Comparison of ENCODE assay signal across 18 mouse cellular contexts in the genomic region with DNA sequence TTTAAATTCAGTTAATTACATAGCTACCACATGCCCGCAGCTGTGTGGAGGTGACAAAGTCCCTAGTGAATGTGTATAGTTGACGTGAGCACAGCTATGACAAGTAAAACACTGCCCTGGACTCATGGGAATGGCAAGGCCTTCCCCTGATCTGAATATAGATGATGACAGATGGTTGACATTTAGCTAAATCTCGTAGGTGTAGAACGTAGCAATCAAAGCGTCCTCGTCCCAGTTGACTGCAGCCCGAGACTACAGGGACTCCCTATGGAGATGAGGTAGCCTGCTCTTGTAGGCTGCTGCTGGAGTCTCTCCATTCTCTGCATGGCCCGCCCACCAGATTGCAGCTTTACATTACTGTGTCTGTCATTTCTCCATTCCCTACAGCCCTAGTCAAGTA.
DNase-seq lines count a peak whose midpoint lies in the region; ATAC-seq and TF ChIP-seq lines count a peak whose summit lies in the region.
"Had no signal": no experiment of that assay in that cellular context is flagged by ENCODE, and none has a peak within 500 bp of the region (broad histone marks: within the 10 kb centered on the region; RNA-seq: fewer than 3 reads in every experiment).

No protein-coding gene starts in this region.

- H3K27ac ChIP-seq in stomach, embryonic 14.5 days (ENCODE audit: low read length) = peak overlapping the region; percentile 10; the same call in 1 of the 2 replicates
- no peak overlapping the region for H3K27ac ChIP-seq in stomach, postnatal 0 days (replicated peaks)
- H3K27ac ChIP-seq in midbrain, embryonic 11.5 days (ENCODE audit: low read depth, low read length) = no peak overlapping the region
- H3K27ac ChIP-seq: embryonic facial prominence, embryonic 13.5 days; forebrain, embryonic 12.5 days; limb, embryonic 10.5 days; liver, embryonic 13.5 days had no signal

- H3K4me2 ChIP-seq in stomach, embryonic 14.5 days (replicated peaks; ENCODE audit: low read depth, low read length) = no peak overlapping the region
- H3K4me2 ChIP-seq in stomach, postnatal 0 days (replicated peaks; ENCODE audit: low read depth) = no peak overlapping the region
- H3K4me2 ChIP-seq in midbrain, embryonic 11.5 days = no peak overlapping the region
- H3K4me2 ChIP-seq: embryonic facial prominence, embryonic 13.5 days; forebrain, embryonic 12.5 days; liver, embryonic 13.5 days had no signal

- no peaks in the 10 kb centered on the region; the same call in 1 of the 2 replicates for H3K4me1 ChIP-seq in stomach, embryonic 14.5 days (ENCODE audit: control insufficient read depth, insufficient read depth, low read length)
- no peaks in the 10 kb centered on the region for H3K4me1 ChIP-seq in stomach, postnatal 0 days (replicated peaks; ENCODE audit: control insufficient read depth, insufficient read depth)
- H3K4me1 ChIP-seq in midbrain, embryonic 11.5 days (ENCODE audit: control insufficient read depth, insufficient read depth, low read length) = peaks cover 16% of the 10 kb centered on the region
- H3K4me1 ChIP-seq: limb, embryonic 10.5 days; liver, embryonic 13.5 days had no signal

- whole genome bisulfite sequencing in stomach, embryonic 14.5 days = 84% methylated on average over 8 of the region's 8 CpGs
- WGBS in stomach, postnatal 0 days = 87% methylated on average over 8 of the region's 8 CpGs
- WGBS in midbrain, embryonic 11.5 days = 71% methylated on average over 8 of the region's 8 CpGs

- peak; percentile 7 for DNase-seq in kidney, adult 18-20 months
- DNase-seq in kidney, postnatal 4 days = no peak
- no peak for DNase-seq in stomach, postnatal 0 days (ENCODE audit: low spot score)
- DNase-seq in midbrain, embryonic 11.5 days (ENCODE audit: low spot score, missing footprints) = no peak
- no peak for DNase-seq in cerebellum, adult 9-10 months
- DNase-seq in heart, postnatal 4 days = no peak
- DNase-seq: adrenal gland, postnatal 36 days; heart, adult 11 months; layer of hippocampus, postnatal 36 days; liver, embryonic 13.5 days; thymus, adult 2 months had no signal

- H3K36me3 ChIP-seq in stomach, embryonic 14.5 days (ENCODE audit: control insufficient read depth, insufficient read depth, low read length) = no peaks in the 10 kb centered on the region
- H3K36me3 ChIP-seq in stomach, postnatal 0 days (ENCODE audit: control insufficient read depth, insufficient read depth, low read length) = no peaks in the 10 kb centered on the region
- H3K36me3 ChIP-seq in midbrain, embryonic 11.5 days (ENCODE audit: control insufficient read depth, insufficient read depth, low read length) = no peaks in the 10 kb centered on the region
- H3K36me3 ChIP-seq: embryonic facial prominence, embryonic 13.5 days; forebrain, embryonic 12.5 days; limb, embryonic 10.5 days; liver, embryonic 13.5 days had no signal

- TF ChIP-seq EP300 in stomach, postnatal 0 days (optimal IDR thresholded peaks at IDR 0.05) = no peak

- TF ChIP-seq CTCF in stomach, postnatal 0 days (IDR thresholded peaks at IDR 0.05; ENCODE audit: low read depth) = no peak

- no peaks in the 10 kb centered on the region for H3K9me3 ChIP-seq in stomach, embryonic 14.5 days (ENCODE audit: control insufficient read depth, low read depth, low read length)
- H3K9me3 ChIP-seq in stomach, postnatal 0 days (ENCODE audit: control insufficient read depth, low read length) = no peaks in the 10 kb centered on the region
- no peaks in the 10 kb centered on the region; the same call in 1 of the 2 replicates for H3K9me3 ChIP-seq in midbrain, embryonic 11.5 days (ENCODE audit: control insufficient read depth, low read length)
- H3K9me3 ChIP-seq: embryonic facial prominence, embryonic 13.5 days; forebrain, embryonic 12.5 days; limb, embryonic 10.5 days; liver, embryonic 13.5 days had no signal

- H3K4me3 ChIP-seq in stomach, embryonic 14.5 days (ENCODE audit: low read depth, low read length) = no peak overlapping the region
- no peak overlapping the region for H3K4me3 ChIP-seq in stomach, postnatal 0 days (ENCODE audit: low read depth, low read length)
- no peak overlapping the region for H3K4me3 ChIP-seq in midbrain, embryonic 11.5 days (ENCODE audit: low read depth, low read length)
- H3K4me3 ChIP-seq: embryonic facial prominence, embryonic 13.5 days; forebrain, embryonic 12.5 days; limb, embryonic 10.5 days; liver, embryonic 13.5 days had no signal

- ATAC-seq in stomach, embryonic 14.5 days (ENCODE audit: insufficient number of reproducible peaks, insufficient read depth, low FRiP score, low read depth) = no peak
- ATAC-seq in stomach, postnatal 0 days (ENCODE audit: low FRiP score, low TSS enrichment) = no peak
- ATAC-seq in midbrain, embryonic 11.5 days (ENCODE audit: low FRiP score) = peak; percentile 49; the same call in 1 of the 2 replicates
- ATAC-seq: activated CD4-positive, CD25-positive, alpha-beta regulatory T cell, adult 4 months; CD4-positive, CD25-positive, alpha-beta regulatory T cell, adult 4 months; inflammation-experienced regulatory T-cells, adult 6 months had no signal

- H3K9ac ChIP-seq in stomach, embryonic 14.5 days (replicated peaks; ENCODE audit: low read depth, low read length) = no peak overlapping the region
- no peak overlapping the region for H3K9ac ChIP-seq in stomach, postnatal 0 days (ENCODE audit: low read length)
- H3K9ac ChIP-seq in midbrain, embryonic 11.5 days (ENCODE audit: low read length) = no peak overlapping the region
- H3K9ac ChIP-seq: embryonic facial prominence, embryonic 13.5 days; forebrain, embryonic 12.5 days; liver, embryonic 13.5 days had no signal

- no peaks in the 10 kb centered on the region for H3K27me3 ChIP-seq in stomach, embryonic 14.5 days (ENCODE audit: control insufficient read depth, insufficient read depth, low read length)
- H3K27me3 ChIP-seq in stomach, postnatal 0 days (ENCODE audit: control insufficient read depth, insufficient read depth, low read length) = no peaks in the 10 kb centered on the region
- no peaks in the 10 kb centered on the region; the same call in 1 of the 2 replicates for H3K27me3 ChIP-seq in midbrain, embryonic 11.5 days (ENCODE audit: control insufficient read depth, insufficient read depth, low read length)
- H3K27me3 ChIP-seq: embryonic facial prominence, embryonic 13.5 days; forebrain, embryonic 12.5 days; liver, embryonic 13.5 days had no signal
